Mouse (Mus musculus) lung, postnatal 10 days (tissue): Measurements from ENCODE around the gene Tnnt2.

Experiments
- DNase-seq: peaks from one replicate; pipeline ENCODE4 v3.0.0; 2021

The Tnnt2 gene

DNA sequence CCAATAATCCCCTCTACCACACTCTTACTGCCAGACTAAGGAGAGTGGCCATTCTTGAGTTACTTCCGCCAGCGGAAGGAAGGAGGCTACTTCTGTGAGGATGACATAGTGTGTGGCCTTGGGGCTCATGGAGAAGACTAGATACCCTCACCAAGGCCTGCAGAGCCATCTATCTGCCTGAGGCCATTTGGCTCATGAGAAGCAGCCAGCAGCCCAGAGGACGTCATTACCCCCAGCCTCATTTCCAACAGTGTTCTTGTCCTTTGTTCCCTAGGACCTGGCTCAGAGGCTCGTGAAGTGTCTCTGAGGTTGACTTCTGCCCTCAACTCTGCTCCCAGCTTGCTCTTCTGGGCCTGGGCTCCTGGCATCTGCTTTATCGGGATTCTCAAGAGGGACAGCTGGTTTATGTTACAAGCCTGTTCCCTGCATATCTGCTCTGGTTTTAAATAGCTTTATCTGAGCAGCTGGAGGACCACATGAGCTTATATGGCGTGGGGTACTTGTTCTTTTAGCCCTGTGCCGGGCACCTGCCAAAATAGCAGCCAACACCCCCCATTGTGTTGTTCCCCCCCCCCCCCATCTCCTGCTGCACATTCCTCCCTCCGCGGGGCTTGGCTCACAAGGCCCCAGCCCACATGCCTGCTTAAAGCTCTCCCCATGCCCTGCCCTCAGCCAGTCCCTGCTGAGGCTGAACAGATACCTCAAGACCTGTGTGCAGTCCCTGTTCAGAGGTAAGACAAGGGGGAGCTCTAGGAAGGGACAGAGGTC, at the start of gene Tnnt2:
TSS of gene Tnnt2 (plus strand) at position 639 of the 768 bp plus-strand sequence.
- no peak for DNase-seq

DNA sequence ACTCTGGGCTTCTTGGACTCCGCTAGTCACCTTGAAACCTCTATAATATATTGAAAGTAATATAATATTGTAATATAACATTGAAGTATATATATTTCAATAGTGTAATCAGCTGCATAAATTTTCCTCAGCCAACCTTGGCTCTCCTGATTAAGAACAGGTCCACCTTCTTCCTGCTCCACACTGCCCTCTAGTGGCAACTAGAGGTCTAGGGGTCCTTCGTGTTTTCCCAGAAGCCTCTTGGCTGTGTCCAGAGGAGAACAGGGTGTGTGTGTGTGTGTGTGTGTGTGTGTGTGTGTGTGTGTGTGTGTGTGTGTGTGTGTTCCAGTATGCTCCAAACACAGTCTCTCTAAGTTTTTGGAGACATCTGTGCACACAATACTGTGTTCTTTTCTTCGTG, 48.4 kb upstream of the Tnnt2 start:
- DNase-seq, result peak; percentile 91

DNA sequence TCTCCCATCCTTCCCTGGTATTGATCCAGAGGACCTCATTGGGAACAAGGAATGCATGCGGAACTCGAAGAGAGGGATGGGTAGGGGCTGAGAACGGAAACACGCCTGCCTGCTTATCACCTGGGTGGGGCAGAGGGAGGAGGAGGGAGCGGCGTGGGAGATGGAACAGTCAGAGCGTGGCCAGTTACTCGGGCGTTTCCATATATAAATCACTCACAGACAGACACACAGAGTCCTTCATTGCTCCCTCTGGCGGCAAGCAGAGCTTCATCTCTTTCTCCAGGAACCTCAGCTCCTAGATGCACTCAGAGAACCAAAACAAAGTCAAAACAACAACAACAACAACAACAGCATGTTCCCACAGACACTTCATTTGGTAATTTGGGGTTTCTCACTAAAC, 47.4 kb upstream of the Tnnt2 start:
- peak; percentile 69 for DNase-seq

DNA sequence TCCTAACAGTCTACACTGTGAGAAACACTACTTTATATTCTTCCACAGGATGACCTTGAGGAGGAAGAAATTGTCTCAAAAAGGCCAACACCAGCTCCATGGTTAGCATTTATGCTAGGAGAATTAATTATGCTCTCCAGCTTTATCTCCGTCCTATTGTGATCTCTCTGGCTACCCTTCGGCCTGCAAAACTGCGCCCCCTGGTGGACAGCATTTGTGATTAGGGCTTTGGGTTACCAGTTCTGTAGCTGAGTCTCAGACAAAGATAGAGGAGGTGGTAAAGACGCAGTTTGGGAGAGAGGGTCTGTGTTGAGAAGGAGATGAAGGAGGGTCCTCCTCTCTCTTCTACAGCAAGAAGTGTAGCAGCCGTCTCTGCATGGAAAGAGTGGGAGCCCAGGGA, 46.3 kb upstream of the Tnnt2 start:
- peak; percentile 85 for DNase-seq

DNA sequence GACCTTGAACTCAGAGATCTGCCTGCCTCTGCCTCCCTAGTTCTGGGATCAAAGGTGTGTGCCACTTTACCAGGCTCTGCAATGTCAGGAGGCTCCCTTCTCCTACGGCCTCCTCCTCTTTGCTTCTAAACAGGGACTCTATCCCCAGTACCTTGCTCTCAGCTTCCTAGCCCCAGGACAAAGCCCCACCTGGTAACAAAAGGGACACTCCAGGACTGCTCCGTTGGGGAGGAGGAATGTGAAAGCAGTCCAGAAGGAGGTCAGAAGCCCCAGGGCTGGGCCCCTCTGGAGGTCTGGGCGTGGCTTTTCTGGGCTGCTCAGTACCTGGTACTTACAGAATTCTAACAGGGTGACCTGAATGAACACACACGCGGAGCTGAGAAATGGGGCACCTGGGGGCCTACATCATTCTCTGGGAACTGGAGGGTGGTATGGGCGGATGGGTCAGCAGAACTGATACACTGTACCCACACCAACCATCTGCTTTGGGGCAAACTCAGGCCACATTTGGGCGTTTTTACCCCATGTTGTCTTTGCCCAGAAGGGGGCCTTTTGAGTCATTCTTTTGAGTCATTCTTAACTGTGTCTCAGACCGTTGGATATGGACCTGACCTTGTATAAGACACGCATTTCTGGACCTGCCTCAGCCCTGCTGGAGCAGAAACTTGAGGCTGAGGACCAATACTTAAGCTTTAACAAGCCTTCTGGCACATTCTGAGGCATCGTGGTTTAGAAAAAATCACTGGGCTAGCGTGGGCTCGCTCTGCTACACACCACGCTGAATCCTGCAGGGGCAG, 43.8 kb upstream of the Tnnt2 start:
- no peak for DNase-seq

DNA sequence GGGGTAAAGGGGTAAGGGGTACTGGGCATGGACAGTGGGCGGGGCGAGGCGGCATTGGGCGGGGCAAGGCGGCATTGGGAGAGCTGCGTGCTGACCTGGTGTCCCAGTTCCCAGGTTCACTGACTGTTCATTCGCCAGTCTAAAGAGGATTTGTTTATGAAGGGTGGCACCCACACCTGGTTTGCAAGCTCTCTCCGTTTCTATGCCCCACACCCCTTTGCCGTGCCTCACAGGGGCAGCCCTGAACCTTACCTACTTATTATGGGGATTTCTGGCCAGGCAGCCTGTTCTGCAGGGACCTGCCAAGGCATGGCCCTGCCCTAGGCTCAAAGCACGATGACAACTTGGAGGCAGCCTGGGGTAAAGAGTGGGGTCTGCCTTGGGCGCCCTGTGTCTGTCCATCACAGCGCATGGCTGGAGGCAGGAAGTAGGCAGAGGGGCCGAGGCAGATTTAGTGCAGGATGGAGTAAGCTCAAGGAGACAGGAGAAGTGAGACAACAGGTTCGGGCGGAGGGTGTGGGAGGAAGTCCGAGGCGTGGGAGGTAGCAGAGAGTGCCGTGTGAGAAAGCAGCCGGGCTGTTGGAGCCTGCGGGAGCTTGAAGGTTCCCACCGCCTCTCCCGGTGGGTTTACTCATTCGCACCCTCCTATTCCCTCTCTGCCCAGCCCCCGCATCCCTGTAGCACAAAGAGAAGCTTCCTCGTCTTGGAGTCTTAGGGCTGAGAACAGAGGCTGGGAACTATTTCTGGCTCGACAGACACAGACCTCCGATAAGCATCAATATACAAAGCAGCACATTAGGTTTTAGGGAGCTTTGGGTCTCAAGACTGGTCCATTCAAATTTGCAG, 42.6 kb upstream of the Tnnt2 start:
- DNase-seq, result peak; percentile 58

DNA sequence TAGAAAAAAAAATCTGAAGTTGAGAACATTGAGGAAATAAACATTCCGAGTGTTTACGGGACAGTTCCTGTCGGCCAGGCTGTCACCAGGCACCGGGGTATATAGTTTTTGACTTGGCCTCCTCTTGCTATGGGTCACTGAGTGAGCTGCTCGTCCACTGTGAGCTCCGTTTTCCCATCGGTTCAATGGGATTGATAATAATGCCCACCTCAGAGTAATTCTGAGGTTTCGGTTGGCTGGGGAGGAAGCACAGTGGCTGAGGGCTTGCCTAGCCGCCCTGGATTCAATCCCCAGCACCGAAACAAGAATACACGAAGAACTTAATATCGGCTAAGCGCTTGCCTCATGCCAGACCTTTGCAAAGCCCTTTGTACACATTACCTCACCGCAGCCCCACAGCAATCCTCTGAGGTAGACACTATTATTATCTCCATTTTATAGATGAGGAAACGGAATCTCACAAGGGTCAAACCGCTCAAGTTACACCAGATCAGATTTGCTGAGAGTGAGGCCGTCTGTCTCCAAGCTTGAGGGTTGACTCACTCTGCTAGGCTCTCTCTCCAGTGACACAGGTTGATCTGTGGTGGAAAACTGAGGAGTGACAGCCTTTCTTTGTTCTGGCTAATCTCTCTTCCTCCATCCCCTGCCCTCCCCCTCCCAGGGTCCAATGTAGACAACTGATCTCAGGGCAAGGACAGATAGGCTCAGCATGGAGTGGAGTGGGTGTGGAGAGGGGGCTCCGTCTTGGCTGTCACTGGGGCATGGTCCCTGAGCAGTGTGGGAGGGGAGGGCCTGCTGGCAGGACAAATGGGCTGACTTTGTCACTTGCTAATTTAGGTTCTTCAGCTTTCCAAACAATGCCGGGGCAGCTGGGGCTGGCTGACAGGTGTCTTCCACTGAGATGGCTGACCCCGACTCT, 41.7 kb upstream of the Tnnt2 start:
- peak; percentile 40 for DNase-seq

DNA sequence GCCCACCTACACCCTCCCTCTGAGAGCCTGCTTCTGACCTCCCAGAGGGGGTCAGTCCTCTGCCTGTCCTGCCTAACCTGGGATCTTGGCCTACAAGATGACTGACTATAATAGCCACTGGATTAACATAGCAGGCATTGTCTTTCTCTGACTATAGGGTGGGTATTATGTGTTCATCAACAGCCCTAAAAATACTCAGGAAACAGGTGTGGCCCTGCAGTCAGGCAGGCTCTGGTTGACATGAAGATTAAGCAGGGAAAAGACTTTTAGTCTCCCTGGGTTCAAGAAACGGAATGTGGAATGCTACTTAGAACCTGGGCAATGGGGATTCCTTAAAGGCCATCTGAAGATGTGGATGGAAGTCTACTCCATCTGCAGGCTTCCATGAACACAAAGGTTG, 37.7 kb upstream of the Tnnt2 start:
- no peak for DNase-seq

DNA sequence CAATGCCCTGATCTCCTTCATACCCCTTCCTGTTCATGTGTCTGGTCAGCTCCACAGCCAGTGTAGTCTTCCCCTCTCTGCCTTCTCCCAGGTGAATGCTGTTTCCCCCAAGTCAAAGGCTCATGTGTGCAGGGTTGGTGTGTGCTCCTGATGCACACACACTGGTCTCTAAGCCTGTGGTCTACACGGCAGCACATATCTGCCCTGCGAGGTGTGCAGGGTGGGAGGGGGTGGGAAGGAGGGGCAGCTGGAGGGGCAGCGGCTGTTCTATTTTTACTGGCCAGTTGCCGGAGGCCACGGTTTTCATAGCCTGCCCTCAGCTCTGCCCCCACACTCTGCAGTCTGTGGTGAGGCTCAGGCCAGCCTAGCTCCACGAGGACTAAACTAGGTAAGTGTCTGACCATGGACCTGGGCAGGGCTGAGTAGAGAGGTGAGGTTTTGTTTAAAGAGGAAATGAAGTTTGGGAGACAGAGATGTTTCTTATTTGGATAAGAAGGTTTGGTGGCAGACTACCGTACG, 37.0 kb upstream of the Tnnt2 start:
- no peak for DNase-seq

DNA sequence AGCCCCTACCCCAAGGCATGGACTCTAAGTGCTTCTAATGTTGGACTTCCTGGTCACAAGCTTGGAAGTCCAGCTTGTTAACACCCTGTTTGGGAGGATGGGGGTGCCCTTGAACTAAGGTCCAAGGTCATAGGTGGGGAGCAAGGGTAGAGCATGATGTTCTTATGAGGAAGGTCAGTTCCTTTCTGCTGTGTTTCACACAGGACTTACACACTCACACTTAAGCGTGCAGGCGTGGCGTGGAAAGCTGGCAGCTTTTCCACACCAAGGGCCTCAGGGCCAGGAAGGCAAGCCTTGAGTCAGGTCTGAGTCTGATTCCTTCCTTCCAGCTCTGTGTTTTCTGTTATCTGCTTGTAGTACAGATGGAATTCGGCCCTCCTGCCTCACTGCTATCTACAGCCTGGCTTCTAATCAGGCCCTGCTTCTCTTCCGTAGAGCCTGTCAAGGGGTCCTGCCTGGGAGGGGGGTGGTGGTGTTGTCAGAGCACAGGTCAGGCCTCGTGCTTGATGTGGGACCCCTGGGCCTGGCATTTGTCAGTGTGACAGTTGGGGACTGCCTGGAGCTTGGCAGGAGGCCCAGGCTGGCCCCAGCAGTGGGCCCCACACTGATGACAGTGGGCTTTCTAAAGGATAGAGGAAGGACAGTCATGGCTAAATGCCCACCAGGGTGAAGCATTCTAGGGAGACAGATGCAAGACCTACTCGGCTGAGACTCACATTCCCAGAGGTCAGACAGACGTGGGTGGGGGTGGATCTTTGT, 35.8 kb upstream of the Tnnt2 start:
- DNase-seq, result no peak

DNA sequence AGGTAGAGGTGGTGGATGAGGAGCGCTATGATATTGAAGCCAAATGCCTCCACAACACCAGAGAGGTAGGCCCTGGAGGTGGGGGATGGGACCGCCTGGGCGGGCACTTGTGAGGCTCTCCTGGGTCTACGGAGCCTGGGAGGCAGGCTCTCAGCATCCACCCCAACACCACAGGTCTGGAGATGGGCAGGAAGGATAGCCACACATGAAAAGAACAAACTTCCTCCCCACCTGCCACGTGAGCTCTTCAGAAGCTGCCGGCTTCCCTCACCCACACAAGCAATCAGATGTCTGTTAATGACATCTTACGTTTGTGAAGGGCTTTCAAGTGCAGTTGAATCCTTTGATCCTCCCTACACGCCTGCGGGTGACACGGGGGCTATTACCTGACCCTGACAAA, 28.6 kb upstream of the Tnnt2 start:
- no peak for DNase-seq

DNA sequence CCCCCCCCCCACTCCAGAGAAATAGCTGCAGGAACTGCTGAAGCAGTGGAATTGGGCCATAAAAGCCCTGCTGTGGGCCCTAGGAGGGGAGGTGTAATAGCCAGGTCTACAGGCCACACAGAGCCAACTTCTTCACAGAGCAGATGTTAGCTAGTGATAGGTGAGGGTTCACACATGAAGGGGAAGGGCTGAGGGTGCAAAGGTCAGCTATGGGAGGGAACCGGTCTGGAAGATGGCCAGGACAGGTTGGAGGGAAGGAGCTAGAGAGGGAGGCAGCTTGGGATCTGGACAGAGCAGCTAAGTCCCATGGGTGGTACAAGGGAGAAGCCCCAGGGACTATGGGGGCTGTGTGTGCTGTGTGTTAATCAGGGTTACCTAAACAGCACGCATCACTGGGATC, 26.0 kb upstream of the Tnnt2 start:
- DNase-seq, result no peak

DNA sequence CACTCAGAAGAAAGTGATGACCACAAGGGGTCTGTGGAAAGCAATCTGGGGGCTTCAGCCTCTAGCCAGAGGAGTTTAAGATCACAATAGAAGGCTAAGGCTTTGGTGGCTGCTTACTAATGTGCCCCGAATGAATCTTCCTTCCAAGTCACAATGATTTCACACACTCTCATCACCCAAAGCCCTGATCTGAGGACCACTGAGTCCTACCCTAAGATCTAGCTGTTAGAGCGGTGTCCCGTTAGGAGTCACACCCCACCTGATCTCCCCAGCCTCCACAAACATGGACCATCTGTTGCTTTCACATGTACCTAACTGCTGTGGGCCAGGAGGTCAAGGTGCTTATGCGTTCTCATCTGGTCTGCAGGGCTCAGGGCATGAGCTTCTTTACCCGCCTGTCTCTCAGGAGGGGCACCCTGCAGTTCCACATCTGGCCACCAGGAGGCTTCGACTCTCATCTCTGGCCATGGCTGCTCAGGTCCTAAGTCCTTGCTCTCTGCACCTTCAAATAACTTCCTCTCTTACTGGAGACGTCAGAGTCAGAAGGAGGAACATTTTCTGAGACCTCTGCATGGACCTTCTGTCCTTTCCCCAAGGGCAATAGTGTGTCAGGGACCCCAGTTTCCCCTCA, 25.0 kb upstream of the Tnnt2 start:
- DNase-seq, result peak; percentile 88

DNA sequence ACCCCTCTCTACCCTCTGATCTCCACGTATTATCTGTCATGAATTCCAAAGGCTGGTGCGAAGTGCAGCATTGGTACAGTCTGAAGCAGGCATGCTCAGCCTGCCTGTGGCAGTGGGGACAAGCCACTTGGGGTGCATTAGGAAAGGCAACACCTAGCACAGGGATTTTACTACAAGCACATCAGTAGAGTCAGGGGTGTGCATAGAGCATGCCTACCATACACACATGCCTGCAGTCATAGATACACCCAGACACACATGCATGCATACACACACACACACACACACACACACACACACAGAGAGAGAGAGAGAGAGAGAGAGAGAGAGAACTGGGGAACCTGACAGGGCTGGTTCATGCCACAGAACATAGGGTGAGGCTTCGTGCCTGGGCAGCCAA, 23.9 kb upstream of the Tnnt2 start:
- no peak for DNase-seq

DNA sequence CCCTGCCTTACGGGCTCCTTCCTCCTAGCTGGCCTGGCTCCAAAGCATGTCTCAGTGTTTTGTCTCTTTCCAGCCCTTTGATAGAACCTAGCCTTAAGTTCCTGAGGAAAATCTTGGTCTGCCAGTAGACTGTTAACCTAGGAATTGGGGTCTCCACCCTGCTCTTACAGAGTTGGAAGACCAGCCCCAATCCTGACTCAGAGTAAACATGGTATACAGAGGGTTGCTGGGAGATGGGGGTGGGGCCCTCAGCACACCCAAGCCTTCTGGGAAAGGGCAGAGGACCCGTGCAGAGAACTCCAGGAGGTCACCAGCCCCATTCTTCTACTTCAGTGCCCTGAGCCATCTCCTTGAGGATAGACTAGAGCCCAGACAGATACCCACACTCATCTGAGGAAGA, 23.5 kb upstream of the Tnnt2 start:
- no peak for DNase-seq

DNA sequence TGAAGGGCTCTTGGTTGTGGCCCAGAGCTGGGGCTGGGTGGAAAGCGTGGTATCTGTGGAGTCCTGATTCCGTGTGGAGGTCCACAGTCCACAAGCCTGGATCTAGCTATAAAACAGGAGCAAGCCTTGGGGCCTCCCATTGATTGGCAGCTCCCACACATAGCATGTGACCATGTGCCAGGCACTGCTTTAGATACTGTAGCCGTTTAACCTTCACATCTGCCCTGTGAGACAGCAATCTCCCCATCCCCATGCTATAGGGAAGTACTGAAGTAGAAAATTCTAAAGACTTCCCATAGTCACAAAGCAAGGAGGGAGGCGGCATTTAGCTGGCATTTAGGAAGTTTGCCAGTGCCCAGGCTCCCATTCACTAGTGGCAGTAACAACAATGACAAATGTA, 23.1 kb upstream of the Tnnt2 start:
- DNase-seq, result no peak

DNA sequence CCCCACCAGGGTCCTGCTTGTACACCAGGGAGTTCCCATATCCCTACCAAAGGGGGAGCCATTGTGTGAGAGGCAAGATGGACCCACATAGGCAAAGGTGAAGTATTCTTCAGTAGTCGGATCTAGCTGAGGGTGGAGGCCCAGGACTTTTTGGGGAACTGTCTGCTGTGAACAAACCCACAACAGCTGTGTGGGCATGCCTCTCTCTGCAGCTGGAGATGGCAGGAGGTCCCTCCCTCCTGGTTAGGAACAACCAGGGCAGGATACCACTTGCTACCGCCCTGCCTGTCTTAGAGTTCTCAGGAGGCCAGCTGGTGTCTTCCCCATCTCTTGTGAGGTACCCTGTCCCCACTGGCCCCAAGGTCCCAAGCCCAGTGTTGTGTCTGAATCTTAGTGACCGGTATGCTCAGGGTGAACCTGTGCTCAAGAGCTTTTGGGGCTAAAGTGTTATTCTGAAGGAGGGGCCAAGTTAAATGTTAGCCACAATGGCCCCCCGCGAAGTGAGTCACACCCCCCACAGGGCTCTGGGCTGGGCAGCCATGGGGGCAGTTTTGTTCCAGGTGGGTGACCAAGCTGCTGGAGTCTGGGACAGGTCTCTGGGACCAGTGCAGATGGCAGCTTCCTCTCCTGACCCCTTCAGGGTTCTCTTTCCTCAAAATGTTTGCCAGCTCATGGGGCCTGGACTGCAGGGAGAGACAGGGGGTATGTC, 22.3 kb upstream of the Tnnt2 start:
- DNase-seq, result no peak

DNA sequence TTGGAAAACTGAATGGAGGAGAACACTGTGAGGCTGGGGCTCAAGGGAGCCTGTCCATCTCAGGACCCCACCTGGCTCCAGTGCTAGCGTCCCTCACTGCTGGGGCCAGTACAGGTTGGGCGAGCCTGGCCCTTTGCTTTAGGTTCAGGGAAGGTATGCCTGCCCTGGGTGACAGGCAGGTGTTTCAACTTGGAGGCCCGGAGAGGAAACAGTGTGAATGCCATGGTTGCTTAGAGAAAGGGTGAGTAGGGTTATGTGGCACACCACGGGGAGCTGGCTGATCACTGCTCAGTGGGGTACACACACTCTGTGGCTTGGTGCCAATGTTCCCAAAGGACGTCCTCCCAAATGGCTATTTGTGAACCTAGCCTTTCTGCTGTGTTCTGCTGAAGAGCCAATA, 21.6 kb upstream of the Tnnt2 start:
- DNase-seq, result no peak

DNA sequence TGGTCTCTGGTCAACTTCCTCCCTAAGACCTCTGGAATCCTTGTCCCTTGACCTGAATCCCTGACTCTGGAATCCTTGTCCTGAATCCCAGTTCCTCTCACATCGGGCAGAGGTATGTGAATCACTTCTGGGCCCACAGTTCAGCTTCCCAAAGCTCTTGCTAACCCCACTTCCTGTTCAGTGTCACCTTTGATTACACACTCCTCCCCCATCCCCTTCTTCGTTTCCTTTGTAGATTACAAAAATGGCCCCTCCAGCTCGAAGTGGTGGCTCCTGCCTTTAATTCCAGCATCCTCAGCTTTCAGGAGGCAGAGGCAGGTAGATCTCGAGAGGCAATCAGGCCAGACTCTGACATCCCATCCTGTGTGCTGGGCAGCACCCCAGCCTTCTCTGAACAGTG, 18.6 kb upstream of the Tnnt2 start:
- DNase-seq, result no peak

DNA sequence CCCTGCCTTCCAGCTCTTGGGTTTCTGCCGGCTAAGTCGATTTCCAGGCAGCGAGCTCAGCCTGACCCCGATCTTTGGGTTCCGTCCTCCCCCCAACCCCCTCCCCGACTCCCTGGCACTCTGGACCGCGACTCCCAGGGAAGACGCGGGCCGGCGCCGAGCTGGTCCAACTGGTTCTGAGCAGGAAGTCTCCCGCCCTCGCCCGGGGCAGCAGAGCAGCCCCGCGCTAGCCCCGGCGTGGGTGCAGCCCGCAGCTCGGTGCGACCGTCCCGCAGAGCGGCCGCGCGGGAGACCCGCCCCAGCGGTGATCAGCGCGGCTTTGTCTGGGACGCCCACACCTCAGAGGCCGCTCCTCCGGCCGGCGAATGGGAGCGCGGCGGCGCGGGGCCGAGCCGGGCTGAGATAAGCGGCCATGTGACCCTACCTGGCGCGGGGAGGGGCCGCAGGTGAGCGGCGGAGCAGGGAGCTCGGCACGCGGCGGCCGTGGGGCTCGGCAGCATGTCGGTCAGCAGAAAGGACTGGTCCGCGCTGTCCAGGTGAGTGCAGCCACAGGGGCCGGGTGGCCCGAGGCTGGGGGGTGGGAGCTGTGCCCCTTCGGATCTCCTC, 17.6 kb upstream of the Tnnt2 start, which contains the start of gene Lad1:
TSS of gene Lad1 (plus strand) at position 118 of the 606 bp plus-strand sequence.
- peak; percentile 56 for DNase-seq
